Mouse (Mus musculus) thymus, postnatal 36 days (tissue): ENCODE measurements around the gene Aip.
A peak's percentile ranks its signal among the peaks of the same experiment; 100 is the strongest.
"Not testable (repeated sequence)": the region's sequence is repeated elsewhere in the genome, so short reads cannot be mapped to it uniquely, and the experiment has no call there.

ENCODE experiments used
- DNase-seq, 2 experiments: peaks; one replicate each; pipeline ENCODE4 v3.0.0; 2022; ENCODE audit warnings: mixed read lengths in 2 of 2

Aip gene

DNA sequence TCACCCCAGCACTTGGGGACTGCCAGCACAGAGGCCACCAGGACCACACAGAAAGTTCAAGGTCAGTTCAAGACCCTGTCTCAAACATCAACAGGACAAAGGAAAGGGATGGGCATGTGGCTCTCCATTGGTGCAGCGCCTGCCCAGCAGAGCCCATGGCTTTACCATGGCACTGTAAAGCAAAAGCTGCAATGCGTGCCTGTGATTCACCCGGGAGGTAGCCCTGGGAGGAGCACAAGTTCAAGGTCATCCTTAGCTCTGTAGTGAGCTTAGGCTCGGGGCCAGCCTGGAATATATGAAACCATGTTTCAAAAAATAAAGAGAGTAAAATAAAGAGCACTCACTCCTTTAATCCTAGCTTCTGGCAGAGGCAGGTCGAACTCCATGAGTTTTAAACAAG is 26.2 kb upstream of the Aip start:
- no peak for DNase-seq

DNA sequence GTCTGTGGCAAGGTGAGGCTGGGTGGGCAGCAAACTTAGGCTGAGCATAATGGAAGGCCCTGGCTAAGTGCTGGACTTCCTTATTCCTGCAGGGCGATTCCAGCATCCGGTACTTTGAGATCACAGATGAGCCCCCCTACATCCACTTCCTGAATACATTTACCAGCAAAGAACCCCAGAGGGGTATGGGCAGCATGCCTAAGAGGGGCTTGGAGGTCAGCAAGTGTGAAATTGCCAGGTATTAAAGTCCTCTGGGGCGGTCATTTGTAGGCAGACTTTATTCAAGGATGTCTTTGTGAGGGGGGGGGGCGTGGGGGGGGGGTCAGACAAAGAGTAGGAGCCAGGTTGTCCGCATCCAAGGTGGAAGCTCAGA is 25.8 kb upstream of the Aip start:
- DNase-seq, result no peak

DNA sequence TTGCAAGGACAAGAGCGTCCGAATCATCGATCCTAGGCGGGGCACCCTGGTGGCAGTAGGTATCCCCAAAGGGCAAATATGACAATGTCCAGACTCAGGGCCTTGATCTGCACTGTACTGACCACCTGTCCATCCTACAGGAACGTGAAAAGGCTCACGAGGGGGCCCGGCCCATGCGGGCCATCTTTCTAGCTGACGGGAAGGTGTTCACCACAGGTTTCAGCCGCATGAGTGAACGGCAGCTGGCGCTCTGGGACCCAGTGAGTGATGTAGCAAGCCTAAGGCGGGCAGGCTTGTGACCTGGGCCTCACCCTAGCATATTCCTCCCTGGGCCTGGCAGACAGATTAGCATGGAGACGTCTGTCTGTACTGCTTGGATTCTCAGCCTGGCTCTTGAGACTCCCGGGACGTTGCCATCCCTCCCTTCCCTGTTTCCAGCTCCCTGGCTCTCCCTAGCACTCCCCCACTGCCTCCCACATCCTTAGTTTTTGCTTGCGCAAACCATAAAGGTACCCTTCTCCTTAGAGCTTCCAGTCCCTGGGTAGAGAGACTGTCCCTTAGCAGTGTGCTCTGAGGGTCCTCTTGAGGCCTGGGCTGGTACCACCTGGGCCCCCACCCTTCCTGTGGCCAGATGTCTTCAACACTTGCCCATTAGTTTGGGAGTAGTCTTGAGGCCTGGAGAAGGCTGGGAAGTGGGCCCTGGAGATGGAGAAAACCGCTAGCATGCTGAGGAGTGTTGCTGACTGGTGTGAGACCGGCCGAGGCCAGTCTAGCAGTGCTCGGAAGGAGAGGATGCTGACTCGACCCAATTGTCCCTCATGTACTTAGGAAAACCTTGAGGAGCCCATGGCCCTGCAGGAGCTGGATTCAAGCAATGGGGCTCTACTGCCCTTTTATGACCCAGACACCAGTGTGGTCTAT is 25.2 kb upstream of the Aip start:
- DNase-seq, result peak in 1 of 2 experiments; percentile 22

DNA sequence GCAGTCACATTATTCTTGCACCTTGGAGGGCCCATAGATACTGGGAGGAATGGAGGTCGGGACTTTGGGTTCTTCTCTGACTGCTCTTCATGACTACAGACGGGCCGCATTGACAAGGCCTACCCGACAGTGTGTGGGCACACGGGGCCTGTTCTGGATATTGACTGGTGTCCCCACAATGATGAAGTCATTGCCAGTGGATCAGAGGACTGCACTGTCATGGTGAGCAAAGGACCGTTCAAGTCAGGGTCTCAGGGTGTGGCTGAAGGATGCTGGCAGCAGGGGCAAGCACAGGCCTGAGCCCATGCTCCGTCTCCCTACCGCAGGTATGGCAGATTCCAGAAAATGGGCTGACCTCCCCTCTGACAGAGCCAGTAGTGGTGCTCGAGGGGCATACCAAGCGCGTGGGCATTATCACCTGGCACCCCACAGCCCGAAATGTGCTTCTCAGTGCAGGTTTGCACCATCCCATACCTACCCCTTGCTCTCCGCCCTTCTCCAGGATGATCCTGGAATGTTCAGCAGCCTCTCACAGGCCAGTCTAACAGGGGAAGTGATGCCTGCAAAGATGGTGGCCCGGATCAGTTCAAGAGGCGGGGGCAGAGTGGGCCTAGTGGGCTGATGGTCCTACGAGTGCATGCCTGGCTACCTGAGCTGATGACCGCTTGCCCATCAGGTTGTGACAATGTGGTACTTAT is 24.3 kb upstream of the Aip start:
- peak in 1 of 2 experiments; percentile 20 for DNase-seq

DNA sequence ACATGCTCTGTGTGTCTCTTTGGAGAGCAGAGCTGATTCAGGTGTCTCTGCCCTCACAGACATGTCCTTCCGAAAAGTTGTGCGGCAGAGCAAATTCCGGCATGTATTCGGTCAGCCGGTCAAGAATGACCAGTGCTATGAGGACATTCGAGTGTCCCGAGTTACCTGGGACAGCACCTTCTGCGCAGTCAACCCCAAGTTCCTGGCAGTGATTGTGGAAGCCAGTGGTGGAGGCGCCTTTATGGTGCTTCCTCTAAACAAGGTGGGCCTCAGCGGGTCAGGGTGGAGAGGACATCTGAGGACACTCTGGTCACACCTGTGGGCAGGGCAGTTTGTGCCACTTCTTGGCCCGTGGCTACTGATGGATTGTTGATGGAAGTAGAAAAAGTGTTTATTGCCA is 23.6 kb upstream of the Aip start:
- peak in 1 of 2 experiments; percentile 38 for DNase-seq

DNA sequence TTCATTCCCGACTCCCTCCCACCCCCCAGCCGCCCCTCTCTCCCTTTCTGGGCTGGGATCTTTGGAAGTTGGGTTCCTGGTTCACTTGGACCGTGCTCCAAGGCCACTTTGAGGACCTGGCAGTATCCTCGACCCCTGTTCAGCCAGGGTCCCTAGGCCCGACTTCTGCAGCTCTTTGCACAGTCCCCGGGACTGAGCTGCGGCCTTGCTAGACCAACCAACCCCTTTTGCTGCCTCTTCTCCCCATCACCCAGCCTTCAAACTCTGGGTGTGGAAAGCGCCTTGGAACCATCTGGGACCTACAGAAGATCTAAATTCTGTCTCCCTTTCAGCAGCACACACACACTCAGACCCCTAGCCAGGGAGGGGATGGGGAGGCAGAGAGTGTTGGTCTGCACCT is 23.2 kb upstream of the Aip start:
- DNase-seq, result no peak

DNA sequence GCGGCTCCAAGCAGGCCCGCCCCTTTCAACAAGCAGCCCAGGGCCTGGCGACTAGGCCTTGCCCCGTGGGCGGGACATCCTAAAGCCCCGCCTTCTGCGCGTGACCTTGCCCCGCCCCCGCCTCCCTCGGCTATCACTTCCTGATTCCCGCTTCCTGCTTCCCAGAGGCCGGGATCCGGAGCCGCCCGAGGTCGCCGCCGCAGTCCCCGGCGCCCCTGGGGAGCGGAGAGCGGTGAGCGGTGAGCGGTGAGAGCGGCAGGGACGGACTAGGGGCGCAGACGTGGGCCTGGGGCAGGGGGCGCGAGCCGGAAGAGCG is 22.8 kb upstream of the Aip start, which contains the start of gene Coro1b:
Gene Coro1b (plus strand): TSS at position 129 of the 316 bp plus-strand sequence.
- DNase-seq, result peak; percentile 95 to 97

DNA sequence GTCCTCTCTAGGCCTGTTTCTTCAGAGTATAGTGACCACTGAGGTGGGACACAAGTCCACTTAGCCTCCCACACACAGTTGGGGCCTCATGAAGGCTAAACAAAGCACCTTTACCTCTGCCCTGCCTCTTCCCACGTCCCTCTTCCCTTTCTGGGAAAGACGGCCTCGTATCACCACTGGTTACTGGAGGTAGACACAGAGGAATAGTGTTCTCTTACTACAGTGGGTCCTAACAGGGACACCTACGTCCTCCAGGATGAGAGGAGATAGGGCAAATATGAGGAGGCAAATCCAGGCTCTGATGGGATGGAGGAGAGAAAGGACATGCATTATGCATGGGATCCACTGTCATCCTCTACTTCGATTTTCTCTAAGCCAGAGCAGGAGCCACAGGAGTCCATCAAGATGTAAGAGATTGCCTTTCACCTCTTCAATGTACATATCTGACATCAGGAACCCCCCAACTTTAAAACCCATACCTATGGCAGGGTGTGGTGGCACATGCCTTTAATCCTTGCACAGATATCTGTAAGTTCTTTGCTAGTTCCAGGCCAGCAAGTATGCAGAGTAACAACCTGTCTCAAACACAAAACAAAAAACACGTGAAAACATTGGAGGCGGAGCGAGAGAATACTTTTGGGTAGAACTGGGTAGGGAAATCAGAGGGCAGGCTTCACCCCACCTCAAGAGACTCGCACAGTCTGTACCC is 22.3 kb upstream of the Aip start:
- no peak for DNase-seq

DNA sequence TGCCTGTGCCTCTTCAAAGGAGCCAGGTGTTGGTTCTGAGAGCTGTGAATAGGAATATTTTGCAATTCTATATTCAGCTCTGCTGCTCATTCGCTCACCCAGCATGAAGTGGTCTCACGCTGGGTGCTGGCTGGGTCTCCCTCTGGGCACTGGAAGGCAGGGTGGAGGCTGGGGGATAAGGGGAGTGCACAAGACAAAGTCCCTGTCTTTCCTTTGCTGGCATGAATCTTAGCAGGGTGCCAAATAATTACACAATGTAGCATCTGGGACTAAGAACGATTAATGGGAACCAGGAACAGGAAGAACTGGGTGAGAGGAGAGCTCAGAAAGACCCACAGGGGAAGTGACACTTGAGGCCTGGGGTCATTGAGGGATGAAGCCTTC is 21.4 kb upstream of the Aip start:
- DNase-seq, result no peak

DNA sequence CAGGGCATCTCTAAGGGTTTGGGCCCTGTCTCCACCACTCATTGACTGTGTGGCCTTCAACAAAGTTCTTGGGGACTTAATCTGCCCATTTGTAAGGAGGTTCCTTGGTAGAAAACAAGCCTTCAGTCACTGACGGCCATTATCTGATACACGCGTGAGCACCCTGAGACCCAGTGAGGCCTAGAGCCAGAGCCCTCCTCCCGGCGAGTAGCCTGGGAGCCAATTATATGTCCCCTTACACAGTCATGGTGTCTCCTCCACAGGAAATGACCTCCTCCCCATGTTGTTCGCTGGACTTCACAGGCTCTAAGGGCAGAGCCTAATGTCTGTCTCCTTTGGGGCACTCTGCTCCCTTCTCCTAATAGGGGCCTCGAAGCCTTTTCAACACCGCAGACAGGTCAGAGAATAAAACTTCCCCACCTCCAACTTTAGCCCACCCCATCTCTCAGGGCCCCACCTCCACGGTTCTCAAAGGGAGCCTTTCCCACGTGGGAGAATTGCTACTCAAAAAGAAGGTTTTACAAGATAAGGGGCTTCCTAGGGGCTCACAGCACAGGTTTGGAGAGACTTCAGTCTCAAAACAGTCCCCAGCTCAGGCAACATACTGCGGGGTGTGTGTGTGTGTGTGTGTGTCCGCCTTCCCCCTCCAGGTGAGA is 20.8 kb upstream of the Aip start:
- no peak for DNase-seq

DNA sequence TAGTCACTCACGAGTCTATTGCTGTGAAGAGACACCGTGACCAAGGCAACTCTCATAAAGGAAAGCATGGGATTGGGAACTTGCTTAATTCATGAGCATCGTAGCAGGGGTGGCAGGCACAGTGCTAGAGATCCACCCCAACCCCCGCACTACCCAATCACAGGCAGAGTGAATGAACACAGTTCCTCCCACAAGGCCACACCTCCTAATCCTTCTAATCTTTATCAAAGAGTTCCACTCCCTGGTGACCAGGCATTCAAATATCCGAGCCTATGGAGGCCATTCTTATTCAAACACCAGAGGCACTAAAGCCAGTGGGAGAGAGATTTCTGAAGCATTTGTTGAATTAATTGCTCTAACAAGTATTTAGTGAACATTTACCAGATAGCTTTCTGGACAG is 20.3 kb upstream of the Aip start:
- DNase-seq, result no peak

DNA sequence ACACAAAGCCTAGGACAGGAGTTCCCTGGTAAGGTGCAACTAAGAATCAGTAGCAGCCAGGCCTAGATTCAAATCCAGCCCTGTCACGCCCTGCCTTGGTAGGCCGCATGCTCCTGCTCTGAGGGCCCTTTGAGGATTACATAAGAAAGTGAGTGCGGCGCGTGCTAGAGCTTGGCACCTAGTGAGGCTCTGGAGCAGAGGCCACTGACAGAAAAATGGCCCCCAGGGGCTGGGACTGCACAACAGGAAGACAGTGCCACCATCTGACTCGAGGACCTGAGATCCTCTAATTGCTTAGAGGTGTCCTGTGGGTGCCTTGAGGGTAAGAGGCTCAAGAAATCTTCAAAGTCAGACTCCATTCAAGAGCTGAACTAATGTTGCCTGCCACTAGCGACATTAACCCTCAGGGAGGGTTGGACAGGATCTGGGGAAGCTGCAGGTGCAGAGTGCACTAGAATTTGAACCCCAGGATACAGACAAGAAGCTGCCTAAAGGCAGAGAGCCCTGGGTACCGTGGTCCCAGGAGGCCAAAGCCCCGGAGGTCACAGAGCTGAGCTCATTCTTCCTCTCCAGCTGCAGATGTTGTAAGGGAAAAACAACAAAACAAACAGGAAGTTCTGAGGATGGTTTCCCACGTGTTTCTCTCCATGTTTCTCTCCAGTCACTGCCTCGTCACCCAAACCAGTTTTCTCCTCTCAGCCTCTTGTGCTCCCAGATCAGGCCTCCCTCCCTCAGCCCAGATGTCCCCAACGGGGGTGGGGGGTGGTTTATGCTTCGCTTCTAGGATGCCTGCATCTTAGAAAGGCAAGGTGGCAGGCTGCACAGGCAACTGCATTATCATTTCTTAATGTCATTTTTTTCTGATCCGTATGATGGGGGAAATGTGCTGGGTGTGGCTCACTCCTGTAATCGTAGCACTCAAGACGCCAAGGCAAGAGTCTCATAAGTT is 19.2 kb upstream of the Aip start:
- peak; percentile 34 to 44 for DNase-seq

DNA sequence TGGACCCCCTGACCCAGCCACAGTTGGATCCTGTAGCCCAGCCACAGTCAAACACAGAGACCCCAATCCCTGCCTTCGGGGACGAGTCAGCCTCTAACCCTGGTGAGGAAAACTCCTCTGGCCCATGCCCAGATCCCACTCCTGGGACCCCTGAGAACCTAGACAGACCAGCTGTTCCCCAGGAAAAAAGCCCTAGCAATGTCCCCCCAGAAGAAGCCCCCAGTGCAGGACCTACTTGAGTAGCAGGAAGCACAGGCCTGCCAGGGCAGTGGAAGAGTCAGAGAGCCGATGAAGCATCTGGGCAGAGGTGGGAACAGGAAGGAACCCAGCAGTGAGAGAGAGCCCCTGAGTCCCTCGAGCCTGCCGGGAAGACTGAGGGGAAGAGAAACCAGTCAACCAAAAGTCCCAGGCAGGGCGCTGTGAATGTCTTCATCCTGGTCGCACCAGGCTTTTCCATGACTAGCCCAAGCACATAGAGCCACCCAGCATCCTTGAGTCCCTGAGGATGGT is 18.2 kb upstream of the Aip start, which contains the start of gene Cabp4:
Gene Cabp4 (minus strand): TSS at position 275 of the 510 bp plus-strand sequence.
- no peak for DNase-seq

DNA sequence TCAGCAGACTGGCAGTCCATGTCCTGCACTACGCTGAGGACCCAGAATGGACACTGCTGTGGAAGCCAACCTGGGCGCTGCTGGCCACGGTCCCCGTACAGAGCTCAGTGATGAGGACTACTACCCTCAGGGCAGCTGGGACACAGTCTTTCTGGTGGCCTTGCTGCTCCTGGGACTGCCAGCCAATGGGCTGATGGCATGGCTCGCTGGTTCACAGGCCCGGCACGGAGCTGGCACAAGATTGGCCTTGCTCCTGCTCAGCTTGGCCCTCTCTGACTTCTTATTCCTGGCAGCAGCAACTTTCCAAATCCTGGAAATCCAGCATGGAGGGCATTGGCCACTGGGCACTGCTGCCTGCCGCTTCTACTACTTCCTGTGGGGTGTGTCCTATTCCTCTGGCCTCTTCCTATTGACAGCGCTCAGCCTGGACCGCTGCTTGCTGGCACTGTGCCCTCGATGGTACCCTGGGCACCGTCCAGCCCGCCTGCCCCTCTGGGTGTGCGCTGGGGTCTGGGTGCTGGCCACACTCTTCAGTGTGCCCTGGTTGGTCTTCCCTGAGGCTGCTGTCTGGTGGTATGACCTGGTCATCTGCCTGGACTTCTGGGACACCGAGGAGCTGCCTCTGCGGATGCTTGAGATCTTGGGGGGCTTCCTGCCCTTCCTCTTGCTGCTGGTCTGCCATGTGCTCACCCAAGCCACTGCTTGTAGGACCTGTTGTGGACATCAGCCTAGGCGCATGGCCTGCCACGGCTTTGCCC is 16.9 kb upstream of the Aip start:
- DNase-seq, result no peak

DNA sequence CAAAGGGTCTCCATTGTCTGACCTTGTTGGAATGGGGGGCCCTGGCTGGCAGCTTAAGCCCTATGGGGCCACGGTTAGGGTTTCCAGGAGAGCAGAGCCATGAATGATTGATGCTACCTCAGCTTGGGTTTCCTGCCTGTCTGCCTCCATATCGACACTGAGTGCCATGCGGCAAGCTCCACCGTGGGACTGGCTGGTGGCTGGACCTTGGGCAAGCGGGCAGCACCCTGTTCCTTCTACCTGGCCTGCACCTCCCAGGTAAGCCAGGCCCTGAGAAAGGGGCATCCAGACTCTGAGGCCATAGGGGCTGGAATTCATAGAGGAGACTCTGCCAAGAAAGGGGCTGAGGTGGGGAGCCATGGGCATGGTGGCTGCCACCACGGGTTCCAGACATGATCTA is 14.5 kb upstream of the Aip start:
- DNase-seq, result no peak

DNA sequence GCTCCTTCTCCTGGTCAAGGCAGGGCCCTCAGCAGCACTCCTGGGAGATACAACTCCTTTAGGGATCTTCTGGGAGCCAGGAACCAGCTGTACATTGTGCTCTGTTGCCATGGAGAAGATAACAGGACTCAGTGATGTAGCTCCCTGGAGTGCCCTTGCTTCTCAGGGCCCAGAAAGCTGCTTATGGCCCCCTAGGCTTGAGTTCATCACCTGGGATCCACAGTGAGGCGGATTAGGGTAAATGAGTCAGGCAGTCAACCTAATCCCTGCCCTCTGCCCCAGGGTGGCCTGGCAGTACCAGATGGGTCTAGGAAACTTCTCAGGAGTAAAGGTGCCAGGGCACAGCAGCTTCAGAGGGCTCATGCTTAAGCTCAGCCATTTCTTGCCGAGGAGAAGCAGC is 13.8 kb upstream of the Aip start, which contains the start of gene Gpr152:
Gene Gpr152 (plus strand): TSS at position 342 of the 400 bp plus-strand sequence.
- DNase-seq, result no peak

DNA sequence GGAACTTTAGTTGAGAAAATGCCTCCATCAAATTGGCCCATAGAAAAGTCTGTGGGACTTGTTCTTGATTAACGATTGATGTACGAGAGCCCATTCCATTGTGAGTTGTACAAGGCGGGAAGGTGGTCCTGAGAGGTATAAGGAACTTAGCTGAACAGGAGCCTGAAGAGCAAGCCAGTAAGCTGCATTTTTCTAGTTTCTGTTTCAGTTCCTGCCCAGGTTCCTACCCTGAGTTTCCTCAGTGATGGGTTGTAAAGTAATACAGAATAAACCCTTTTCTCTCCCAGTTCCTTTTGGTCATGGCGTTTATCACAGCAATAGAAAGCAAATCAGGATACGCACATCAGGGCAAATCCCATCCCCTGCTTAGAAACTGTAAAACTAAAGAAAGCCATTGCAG is 12.3 kb upstream of the Aip start:
- DNase-seq, result no peak

DNA sequence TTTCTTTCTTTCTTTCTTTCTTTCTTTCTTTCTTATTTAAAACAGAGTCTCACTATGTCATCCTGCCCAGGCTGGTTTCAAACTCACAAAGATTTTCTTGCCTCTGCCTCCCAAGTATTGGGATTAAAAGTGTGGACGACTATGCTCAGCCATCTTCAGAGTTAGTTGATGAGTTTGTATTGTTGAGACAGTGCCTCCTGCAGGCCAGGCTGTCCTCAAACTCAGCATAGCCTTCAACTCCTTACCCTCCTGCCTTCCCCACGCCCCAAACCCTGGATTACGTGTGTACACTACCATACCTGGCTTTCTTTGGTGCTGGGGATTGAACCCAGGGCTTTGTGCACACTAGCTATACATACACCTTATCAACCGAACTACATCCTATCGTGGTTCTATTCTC is 10.8 kb upstream of the Aip start:
- DNase-seq, result peak in 1 of 2 experiments; percentile 13

DNA sequence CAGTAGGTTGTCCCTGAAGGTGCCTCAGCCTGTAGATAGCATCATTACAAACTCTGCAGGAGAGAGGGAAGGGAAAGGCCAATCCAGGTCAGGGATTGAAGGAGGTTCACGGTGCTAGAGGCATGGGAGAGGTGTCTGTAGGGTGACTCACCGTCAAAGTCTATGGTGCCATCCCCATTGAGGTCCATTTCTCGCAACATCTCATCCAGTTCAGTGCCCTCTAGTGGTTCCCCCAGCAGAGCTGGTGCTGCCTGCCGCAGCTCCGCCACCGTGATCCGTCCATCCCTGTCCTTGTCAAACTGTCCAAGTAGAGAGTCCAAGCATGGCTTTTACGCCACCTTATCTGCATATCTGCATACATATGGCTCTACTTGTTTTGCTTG is 10.3 kb upstream of the Aip start:
- DNase-seq, result peak in 1 of 2 experiments; percentile 19

DNA sequence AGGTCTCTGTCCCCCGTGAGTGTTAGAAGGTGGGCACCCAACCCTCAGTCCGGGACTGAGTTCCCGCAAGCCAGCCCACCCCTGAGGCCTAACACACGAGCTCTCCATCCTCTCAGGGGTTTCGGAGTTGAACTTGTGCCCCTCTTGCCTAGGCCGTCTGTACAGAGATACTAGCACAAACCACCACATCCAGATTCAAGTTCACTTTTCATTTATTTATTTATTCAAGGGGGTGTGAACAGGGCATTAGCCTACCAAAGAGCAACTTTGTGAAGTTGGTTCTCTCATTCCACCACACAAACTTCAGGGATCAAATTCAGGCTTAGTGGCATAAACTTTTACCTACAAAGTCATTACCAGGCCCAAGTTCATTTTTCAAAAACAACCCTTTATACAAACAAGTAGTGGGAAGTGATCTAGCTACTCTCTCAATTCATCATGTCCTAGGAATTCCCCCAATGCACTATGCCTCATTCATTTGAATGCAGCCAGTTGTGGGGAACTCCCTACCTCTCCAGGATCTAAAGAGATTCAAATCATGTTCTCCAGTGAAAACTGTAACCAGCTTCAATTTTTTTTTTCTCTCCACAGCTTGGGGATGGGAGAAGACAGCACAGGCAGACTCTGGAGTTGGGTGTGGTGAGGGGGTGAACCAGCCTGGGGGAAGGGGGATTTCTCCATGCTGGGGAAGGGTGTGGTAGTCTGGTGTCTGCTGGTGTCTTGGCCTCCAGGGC is 9.7 kb upstream of the Aip start:
- DNase-seq, result not testable (repeated sequence)
